Mouse (Mus musculus): ENCODE measurements around the gene Lefty2. TPM values are rescaled to one million over a fixed set of nuclear protein-coding genes. Genes with fewer than 3 reads are reported as not detected.
A peak's percentile ranks its signal among the peaks of the same experiment; 100 is the strongest.
"Not testable (repeated sequence)": the region's sequence is repeated elsewhere in the genome, so short reads cannot be mapped to it uniquely, and the experiment has no call there.

Lefty2 gene
- polyA plus RNA-seq, 1 experiment from 2014 or later = not detected

DNA sequence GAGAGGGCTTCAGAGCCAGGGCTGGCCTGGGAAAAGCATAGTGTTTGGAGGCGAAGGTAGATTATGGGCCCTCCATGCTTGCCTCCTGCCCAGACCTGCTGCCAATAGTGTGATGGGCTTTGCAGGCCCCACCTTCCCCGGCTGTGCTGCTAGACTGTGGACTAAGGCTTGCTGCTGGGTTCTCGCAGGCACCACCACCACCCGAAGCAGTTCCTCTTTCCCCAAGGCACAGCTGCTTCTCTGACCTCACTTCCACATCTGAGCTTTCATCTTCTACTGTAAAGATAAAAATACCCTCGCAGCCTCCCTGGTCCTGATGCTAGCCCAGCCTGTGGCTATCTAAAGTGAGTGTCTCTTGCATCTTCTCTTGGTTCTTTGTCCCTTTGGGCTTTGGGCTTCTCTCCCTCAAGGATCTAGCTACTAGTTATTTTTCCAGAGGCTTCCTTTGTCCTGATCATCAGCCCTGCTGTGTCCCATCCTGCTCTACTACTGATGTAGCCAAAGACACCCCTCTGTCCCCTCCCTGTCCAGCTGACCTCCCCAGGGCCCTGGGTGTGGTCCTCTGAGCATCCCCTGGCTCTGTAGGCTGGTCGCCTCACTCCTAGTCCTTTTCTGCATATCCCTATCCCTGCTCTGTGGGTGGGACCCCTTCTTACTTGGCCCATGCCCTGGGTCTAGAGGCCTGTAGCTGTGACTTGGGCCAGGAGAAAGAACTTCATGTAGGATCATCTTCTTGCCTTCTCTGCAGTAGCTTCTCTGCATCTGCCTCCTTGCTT is 29.6 kb downstream of the Lefty2 start:
- DNase-seq (ENCODE audit: low spot score) = no peak
- 0 out of 2 replicates have a peak, but pooled peaks cover 8% of the 10 kb centered on the region for H3K4me1 ChIP-seq
- H3K27me3 ChIP-seq (ENCODE audit: low read depth, poor library complexity, severe bottlenecking) = no peaks in the 10 kb centered on the region
- WGBS = 68% methylated on average over 6 of the region's 6 CpGs
- no peak overlapping the region for H3K4me3 ChIP-seq
- no peaks in the 10 kb centered on the region for H3K36me3 ChIP-seq
- H3K9me3 ChIP-seq (replicated peaks) = no peaks in the 10 kb centered on the region
- no peak overlapping the region for H3K27ac ChIP-seq

DNA sequence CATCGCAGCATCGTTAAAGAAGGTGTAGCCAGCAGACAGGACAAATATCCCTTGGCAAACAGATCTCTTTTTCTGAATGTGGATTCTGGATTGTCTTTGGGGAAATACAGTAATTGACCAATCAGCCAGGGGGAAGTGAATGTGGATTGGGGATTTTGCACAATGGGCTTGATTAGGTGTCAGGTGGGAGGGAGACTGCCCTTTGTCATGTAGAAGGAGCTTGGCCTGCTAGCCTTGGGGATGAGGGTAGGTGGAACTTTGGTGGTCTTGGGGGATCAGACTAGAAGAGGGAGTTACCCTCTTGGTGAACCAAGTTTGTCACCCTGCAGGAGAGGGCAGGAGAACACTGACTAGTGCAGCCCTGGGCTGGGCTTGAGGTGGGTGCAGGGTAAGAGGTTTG is 31.8 kb downstream of the Lefty2 start:
- H3K27me3 ChIP-seq (ENCODE audit: low read depth, poor library complexity, severe bottlenecking) = peaks cover 4% of the 10 kb centered on the region; the same call in 1 of the 2 replicates
- H3K4me1 ChIP-seq = no peaks in the 10 kb centered on the region
- H3K27ac ChIP-seq = no peak overlapping the region
- H3K9me3 ChIP-seq (replicated peaks) = no peaks in the 10 kb centered on the region
- H3K36me3 ChIP-seq = no peaks in the 10 kb centered on the region
- 39% methylated on average over 2 of the region's 2 CpGs for WGBS
- no peak for DNase-seq (ENCODE audit: low spot score)
- no peak overlapping the region for H3K4me3 ChIP-seq

DNA sequence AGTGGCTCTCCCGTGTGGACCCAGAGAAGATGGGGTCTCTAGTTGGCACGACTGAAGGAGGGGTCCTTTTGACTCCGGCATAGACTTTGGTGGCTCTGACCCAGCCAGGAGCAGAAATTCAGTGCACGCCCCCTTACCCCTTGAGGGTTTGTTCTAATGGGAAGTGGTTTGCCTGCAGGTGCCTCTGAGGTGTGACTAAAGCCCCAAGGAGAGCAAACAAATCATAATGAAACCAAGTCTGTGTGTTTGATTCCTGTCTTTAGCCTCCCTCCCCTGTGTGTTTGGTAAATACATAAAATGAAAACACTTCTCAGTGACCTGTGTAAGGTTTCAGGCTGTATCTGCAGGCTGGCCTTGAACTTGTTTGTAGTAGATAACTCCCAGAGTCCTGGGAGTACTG is 33.4 kb downstream of the Lefty2 start:
- DNase-seq (ENCODE audit: low spot score) = no peak
- H3K27ac ChIP-seq = no peak overlapping the region
- H3K4me1 ChIP-seq = no peaks in the 10 kb centered on the region

DNA sequence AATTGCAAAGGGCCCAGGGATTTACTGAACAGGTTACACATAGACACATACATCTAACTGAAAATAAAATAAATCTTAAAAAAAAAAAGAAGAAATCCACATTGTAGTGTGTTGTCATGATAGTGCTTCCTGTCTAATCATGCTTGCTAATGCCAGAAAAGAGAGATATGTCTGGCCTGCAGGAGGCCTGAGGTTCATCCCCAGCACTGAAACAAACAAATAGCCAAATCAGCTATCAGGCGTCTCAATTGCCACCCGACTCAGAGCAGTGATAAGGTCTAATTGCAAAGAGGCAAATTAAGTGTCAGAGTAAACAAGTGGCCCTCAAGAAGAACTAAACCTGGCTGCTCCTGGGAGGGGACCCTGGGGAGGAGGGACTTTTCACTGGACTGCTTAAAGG is 36.7 kb downstream of the Lefty2 start:
- no peaks in the 10 kb centered on the region for H3K36me3 ChIP-seq
- no peaks in the 10 kb centered on the region for H3K9me3 ChIP-seq (replicated peaks)
- H3K4me3 ChIP-seq = no peak overlapping the region
- 0 out of 2 replicates have a peak, but pooled peaks cover 2% of the 10 kb centered on the region for H3K4me1 ChIP-seq
- H3K27ac ChIP-seq = no peak overlapping the region
- no peak for DNase-seq (ENCODE audit: low spot score)
- peaks cover 31% of the 10 kb centered on the region for H3K27me3 ChIP-seq (ENCODE audit: low read depth, poor library complexity, severe bottlenecking)
- WGBS = 38% methylated on average over 2 of the region's 2 CpGs

More for the DNA sequence above, 33.4 kb downstream of the Lefty2 start:
- 73% methylated on average over 4 of the region's 4 CpGs for WGBS
- Histone ChIP-seq H3K36me3 (no peaks in the 10 kb centered on the region), H3K4me3 (no peak overlapping the region), H3K27me3 (ENCODE audit: low read depth, poor library complexity, severe bottlenecking) (peaks cover 4% of the 10 kb centered on the region; the same call in 1 of the 2 replicates), H3K9me3 (replicated peaks) (no peaks in the 10 kb centered on the region)

DNA sequence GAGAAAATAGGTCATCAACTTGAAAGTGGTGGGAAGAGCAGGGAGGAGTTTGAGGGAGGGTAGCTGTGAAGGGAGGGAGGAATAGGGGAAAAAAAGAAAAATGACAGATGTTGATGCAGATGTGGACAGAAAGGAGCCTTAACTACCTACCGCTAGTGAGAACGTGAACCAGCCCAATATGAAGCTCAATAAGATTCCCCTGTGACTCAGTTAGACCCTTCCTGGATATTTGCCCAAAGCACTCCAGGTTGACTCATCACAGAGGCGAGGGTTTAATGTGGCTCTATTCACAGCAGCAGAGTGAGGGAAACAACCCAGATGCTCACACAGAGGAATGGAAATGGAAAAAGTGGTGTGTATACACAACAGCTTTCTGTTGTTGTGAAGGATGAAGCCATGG is 38.2 kb downstream of the Lefty2 start:
- DNase-seq (ENCODE audit: low spot score) = no peak
- peaks cover 8% of the 10 kb centered on the region for H3K4me1 ChIP-seq

DNA sequence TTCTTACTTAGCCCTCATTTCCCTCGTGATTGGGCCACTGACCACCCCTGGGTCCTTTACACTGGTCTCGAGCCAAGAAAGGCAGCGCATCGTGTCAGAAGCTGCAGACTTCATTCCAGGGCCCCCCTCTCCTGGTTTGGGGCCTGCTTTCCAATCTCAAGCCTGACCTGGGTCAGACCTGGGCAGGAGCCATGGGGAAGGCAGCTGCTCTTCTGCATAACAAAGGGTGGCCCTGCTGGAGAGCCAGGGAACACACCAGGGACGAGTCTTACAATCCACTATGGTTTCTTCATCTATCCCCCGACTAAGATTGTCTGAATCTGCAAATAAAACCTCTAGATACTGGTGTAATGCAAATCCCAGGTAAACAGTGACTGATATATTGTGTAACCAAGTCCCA is 40.8 kb downstream of the Lefty2 start:
- no peak for DNase-seq (ENCODE audit: low spot score)
- Histone ChIP-seq H3K36me3 (no peaks in the 10 kb centered on the region), H3K27ac (no peak overlapping the region), H3K4me3 (no peak overlapping the region), H3K9me3 (replicated peaks) (no peaks in the 10 kb centered on the region), H3K4me1 (peaks cover 21% of the 10 kb centered on the region), H3K27me3 (ENCODE audit: low read depth, poor library complexity, severe bottlenecking) (peaks cover 72% of the 10 kb centered on the region)
- WGBS = 20% methylated on average over 6 of the region's 6 CpGs

More for the DNA sequence above, 38.2 kb downstream of the Lefty2 start:
- no peak overlapping the region for H3K4me3 ChIP-seq
- H3K27me3 ChIP-seq (ENCODE audit: low read depth, poor library complexity, severe bottlenecking) = peaks cover 46% of the 10 kb centered on the region
- H3K9me3 ChIP-seq (replicated peaks) = no peaks in the 10 kb centered on the region
- 83% methylated on average over 3 of the region's 3 CpGs for WGBS
- no peak overlapping the region for H3K27ac ChIP-seq
- H3K36me3 ChIP-seq = no peaks in the 10 kb centered on the region

DNA sequence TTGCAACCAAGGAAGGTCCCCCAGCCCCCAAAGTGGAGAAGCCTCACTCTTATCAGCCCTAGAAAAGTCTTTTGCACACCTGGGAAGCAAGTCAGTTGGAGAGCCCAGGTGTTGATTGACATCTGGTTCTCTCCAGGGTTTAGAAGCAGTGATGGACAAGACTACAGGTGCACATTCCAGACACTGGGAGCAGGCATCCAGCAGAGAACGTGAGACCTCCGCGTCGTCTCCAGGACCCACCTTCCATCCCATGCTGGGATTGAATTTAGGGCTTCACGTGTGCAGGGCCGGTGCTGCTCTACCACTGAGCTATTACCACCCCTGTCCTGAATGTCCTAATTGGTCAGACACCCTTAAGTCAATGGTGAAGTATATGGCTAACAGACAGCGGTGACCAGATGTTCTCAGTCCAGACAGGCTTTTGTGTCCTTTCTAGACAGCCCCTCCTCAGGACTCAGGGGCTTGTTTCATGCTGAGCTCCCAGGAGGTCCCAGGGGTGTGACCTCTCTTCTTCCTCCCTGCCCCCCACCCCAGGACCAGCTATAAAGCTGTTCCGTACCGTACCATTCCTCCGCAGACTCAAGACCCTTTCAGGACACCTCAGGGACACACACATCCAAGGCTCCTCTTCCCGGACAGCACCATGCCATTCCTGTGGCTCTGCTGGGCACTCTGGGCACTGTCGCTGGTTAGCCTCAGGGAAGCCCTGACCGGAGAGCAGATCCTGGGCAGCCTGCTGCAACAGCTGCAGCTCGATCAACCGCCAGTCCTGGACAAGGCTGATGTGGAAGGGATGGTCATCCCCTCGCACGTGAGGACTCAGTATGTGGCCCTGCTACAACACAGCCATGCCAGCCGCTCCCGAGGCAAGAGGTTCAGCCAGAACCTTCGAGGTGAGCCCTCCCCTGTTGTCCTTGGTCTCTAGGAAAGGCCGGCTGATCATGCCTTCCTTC is 41.8 kb downstream of the Lefty2 start, which contains the start of gene Lefty1:
TSS of gene Lefty1 (plus strand) at position 556 of the 953 bp plus-strand sequence.
- no peak for DNase-seq (ENCODE audit: low spot score)

DNA sequence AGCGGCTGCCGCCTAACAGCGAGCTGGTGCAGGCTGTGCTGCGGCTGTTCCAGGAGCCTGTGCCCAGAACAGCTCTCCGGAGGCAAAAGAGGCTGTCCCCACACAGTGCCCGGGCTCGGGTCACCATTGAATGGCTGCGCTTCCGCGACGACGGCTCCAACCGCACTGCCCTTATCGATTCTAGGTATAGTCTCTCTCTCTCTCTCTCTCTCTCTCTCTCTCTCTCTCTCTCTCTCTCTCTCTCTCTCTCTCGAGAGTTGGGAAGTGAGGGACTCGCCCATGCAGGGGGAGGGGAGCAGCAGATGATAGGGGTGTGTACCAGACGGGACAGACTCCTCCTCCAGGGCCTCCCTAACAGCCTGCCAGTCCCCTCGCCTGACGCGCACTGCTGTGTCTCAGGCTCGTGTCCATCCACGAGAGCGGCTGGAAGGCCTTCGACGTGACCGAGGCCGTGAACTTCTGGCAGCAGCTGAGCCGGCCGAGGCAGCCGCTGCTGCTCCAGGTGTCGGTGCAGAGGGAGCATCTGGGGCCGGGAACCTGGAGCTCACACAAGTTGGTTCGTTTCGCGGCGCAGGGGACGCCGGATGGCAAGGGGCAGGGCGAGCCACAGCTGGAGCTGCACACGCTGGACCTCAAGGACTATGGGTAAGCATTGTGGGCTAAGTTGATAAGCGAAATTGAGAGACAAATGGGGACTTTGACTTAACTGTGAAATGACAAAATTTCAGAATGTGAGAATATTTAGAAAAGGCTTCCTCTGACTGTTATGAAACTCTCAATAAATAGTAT is 43.9 kb downstream of the Lefty2 start:
- Histone ChIP-seq H3K4me3 (peak overlapping the region; percentile 39), H3K4me1 (peaks cover 30% of the 10 kb centered on the region), H3K27me3 (ENCODE audit: low read depth, poor library complexity, severe bottlenecking) (peaks cover 89% of the 10 kb centered on the region)
- 2% methylated on average over 41 of the region's 41 CpGs for WGBS
- H3K36me3 ChIP-seq; H3K27ac ChIP-seq; DNase-seq (ENCODE audit: low spot score); H3K9me3 ChIP-seq (replicated peaks): not testable (repeated sequence)

More for the DNA sequence above, 41.8 kb downstream of the Lefty2 start, which contains the start of gene Lefty1:
- Histone ChIP-seq H3K27ac (no peak within 1 kb of the TSS), H3K4me3 (no peak within 1 kb of the TSS), H3K4me1 (peaks cover 21% of the 10 kb centered on the region), H3K27me3 (ENCODE audit: low read depth, poor library complexity, severe bottlenecking) (peaks cover 72% of the 10 kb centered on the region), H3K36me3 (no peaks in the 10 kb centered on the region), H3K9me3 (replicated peaks) (no peaks in the 10 kb centered on the region)
- WGBS = 8% methylated on average over 21 of the region's 21 CpGs

DNA sequence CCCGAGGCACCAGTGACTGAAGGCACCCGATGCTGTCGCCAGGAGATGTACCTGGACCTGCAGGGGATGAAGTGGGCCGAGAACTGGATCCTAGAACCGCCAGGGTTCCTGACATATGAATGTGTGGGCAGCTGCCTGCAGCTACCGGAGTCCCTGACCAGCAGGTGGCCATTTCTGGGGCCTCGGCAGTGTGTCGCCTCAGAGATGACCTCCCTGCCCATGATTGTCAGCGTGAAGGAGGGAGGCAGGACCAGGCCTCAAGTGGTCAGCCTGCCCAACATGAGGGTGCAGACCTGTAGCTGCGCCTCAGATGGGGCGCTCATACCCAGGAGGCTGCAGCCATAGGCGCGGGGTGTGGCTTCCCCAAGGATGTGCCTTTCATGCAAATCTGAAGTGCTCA is 44.7 kb downstream of the Lefty2 start:
- not testable (repeated sequence) for H3K27ac ChIP-seq; H3K4me3 ChIP-seq; H3K36me3 ChIP-seq; DNase-seq (ENCODE audit: low spot score); H3K9me3 ChIP-seq (replicated peaks)
- whole genome bisulfite sequencing = 16% methylated on average over 13 of the region's 13 CpGs
- H3K27me3 ChIP-seq (ENCODE audit: low read depth, poor library complexity, severe bottlenecking) = peaks cover 93% of the 10 kb centered on the region
- H3K4me1 ChIP-seq = peaks cover 38% of the 10 kb centered on the region

DNA sequence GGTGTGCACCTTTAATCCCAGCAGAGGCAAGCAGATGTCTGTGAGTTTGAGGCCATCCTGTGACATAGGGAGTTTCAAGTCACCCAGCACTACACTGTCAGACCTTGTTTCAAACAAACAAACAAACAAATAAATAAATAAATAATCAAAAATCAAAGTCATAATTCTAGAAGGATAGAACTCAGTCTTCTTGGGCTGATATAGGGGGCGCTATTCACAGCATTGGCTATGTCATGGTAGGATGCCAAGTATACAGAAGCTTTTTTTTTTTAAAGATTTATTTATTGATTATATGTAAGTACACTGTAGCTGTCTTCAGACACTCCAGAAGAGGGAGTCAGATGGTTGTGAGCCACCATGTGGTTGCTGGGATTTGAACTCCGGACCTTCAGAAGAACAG is 45.9 kb downstream of the Lefty2 start:
- Histone ChIP-seq H3K4me1 (peaks cover 44% of the 10 kb centered on the region), H3K27me3 (ENCODE audit: low read depth, poor library complexity, severe bottlenecking) (peaks cover 93% of the 10 kb centered on the region)
- H3K9me3 ChIP-seq (replicated peaks); H3K27ac ChIP-seq; H3K4me3 ChIP-seq; H3K36me3 ChIP-seq; DNase-seq (ENCODE audit: low spot score): not testable (repeated sequence)
- 80% methylated on average over 2 of the region's 2 CpGs for WGBS

DNA sequence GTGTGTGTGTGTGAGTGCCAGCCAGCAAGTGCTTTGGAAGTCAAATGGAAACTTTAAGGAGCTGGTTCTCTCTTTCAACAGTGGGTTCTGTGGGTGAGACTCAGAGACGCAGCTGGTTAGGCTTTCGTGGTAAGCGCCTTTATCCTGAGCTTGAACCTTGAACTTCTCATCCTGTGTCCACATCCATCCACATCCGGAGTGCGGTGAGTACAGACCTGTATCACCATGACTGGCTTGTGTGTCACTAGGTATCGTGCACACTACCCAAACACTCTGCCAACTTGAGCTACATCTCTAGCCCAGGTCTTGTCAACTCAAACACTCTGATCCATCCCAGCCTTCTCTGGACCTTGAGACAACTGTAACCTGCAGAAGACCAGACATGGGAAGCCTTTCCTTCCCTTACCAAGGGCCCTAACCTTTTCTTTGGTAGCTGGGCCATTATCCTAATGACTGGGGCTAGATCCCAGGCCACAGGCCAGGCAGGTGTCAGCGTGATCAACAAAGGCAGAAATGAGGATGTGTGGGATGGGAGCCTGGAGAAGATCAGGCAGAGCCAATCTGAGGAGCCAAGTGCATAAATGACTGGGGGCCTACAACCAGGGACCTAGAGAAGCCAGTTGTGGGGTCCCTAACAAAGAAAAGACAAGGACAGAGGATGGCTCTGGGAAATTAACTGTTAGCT is 48.0 kb downstream of the Lefty2 start:
- Histone ChIP-seq H3K4me3 (peak overlapping the region; percentile 88; the same call in 1 of the 2 replicates), H3K27ac (0 out of 2 replicates have a peak overlapping the region, but pooled peaks have one; percentile 91), H3K36me3 (no peaks in the 10 kb centered on the region), H3K27me3 (ENCODE audit: low read depth, poor library complexity, severe bottlenecking) (peaks cover 83% of the 10 kb centered on the region), H3K4me1 (peaks cover 52% of the 10 kb centered on the region), H3K9me3 (replicated peaks) (no peaks in the 10 kb centered on the region)
- WGBS = 85% methylated on average over 7 of the region's 7 CpGs
- DNase-seq (ENCODE audit: low spot score) = no peak

DNA sequence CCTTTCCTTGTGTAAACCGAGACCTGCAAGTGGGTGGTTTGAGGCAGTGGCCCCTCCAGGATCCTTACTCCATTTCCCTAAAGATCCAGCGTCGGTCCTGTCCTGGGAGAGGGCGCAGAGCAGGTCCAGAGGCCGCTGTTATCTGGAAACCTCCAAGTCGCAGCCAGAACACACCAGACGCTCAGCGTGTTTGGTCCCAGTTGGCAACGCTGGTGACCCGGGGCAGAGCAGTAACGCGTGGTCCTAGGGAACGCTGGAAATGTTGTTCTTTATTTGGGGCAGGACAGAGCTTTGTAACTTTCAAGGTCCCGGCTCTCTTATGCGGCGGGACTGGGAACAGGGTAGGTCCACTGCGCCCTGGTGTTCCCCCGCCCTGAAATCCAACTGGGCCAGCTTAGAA is 48.8 kb downstream of the Lefty2 start:
- DNase-seq (ENCODE audit: low spot score) = peak; percentile 57
- peaks cover 54% of the 10 kb centered on the region for H3K4me1 ChIP-seq
- WGBS = 4% methylated on average over 18 of the region's 18 CpGs
- H3K4me3 ChIP-seq = peak overlapping the region; percentile 88
- no peaks in the 10 kb centered on the region for H3K36me3 ChIP-seq
- H3K9me3 ChIP-seq (replicated peaks) = no peaks in the 10 kb centered on the region
- H3K27me3 ChIP-seq (ENCODE audit: low read depth, poor library complexity, severe bottlenecking) = peaks cover 76% of the 10 kb centered on the region
- peak overlapping the region; percentile 91 for H3K27ac ChIP-seq

Measured in limb, embryonic 10.5 days (tissue).